Mouse (Mus musculus): ENCODE data around the gene Gm43552.

- TF ChIP-seq CTCF (conservative IDR thresholded peaks at IDR 0.05; ENCODE audit: low read length) (no peak), POU5F1 (IDR thresholded peaks at IDR 0.05; ENCODE audit: borderline replicate concordance, low read length) (no peak)
These were observed 38.6 kb upstream of the Gm43552 start for GRCm38 (mm10) chr5:65531283-65531682.
